ENCODE assay signal across 25 mouse cellular contexts in genomic region chr13:100438701-100439100, GRCm38 (mm10). TPM values are rescaled to one million over a fixed set of nuclear protein-coding genes. Genes with fewer than 3 reads are reported as not detected.
"Had no signal": no experiment of that assay in that cellular context is flagged by ENCODE, and none has a peak within 500 bp of the region (broad histone marks: within the 10 kb centered on the region; RNA-seq: fewer than 3 reads in every experiment).

No protein-coding gene starts in this region.

- H3K4me2 ChIP-seq: limb, embryonic 13.5 days; liver, embryonic 12.5 days; liver, embryonic 15.5 days; lung, embryonic 15.5 days; midbrain, embryonic 11.5 days; neural tube, embryonic 12.5 days; neural tube, embryonic 15.5 days had no signal

- H3K4me3 ChIP-seq: layer of hippocampus, adult 2 months; limb, embryonic 10.5 days; limb, embryonic 13.5 days; liver, embryonic 12.5 days; liver, embryonic 15.5 days; lung, embryonic 15.5 days; megakaryocyte, embryonic 14.5 days; neural tube, embryonic 12.5 days; neural tube, embryonic 15.5 days had no signal

- H3K4me1 ChIP-seq: limb, embryonic 10.5 days; limb, embryonic 13.5 days; liver, embryonic 12.5 days; liver, embryonic 15.5 days; lung, embryonic 15.5 days; neural tube, embryonic 12.5 days; neural tube, embryonic 15.5 days had no signal

- ATAC-seq: liver, embryonic 12.5 days had no signal

- H3K36me3 ChIP-seq: limb, embryonic 10.5 days; limb, embryonic 13.5 days; liver, embryonic 12.5 days; liver, embryonic 15.5 days; lung, embryonic 15.5 days; neural tube, embryonic 12.5 days; neural tube, embryonic 15.5 days had no signal

- H3K9ac ChIP-seq: limb, embryonic 13.5 days; liver, embryonic 12.5 days; liver, embryonic 15.5 days; lung, embryonic 15.5 days; neural tube, embryonic 12.5 days; neural tube, embryonic 15.5 days had no signal

- DNase-seq: kidney, postnatal 25 days; liver; lung, adult 18-20 months; lung, postnatal 10 days; lung, postnatal 36 days; midbrain, embryonic 14.5 days; right cerebral cortex, adult 18-20 months; right cerebral cortex, postnatal 14 days; right cerebral cortex, postnatal 4 days; thymus, adult 2 months; thymus, postnatal 14 days; thymus, postnatal 4 days had no signal

- H3K9me3 ChIP-seq: limb, embryonic 10.5 days; limb, embryonic 13.5 days; liver, embryonic 12.5 days; liver, embryonic 15.5 days; lung, embryonic 15.5 days; megakaryocyte, embryonic 14.5 days; neural tube, embryonic 12.5 days; neural tube, embryonic 15.5 days had no signal

- H3K27ac ChIP-seq: kidney, postnatal 0 days; layer of hippocampus, adult 2 months; limb, embryonic 10.5 days; limb, embryonic 13.5 days; liver, embryonic 12.5 days; liver, embryonic 15.5 days; lung, embryonic 15.5 days; neural tube, embryonic 12.5 days; neural tube, embryonic 15.5 days; stomach, postnatal 0 days had no signal

- H3K27me3 ChIP-seq: limb, embryonic 13.5 days; liver, embryonic 12.5 days; liver, embryonic 15.5 days; lung, embryonic 15.5 days; neural tube, embryonic 12.5 days; neural tube, embryonic 15.5 days had no signal

RNA-seq across cellular contexts. Expression of gene Naip1, which starts 14.0 kb away (rescaled TPM):
- total RNA-seq: midbrain, postnatal 0 days had no signal
- polyA plus RNA-seq: kidney, postnatal 0 days; limb, embryonic 10.5 days; liver, embryonic 12.5 days; liver, embryonic 15.5 days; midbrain, embryonic 11.5 days; midbrain, embryonic 14.5 days had no signal
